Mouse (Mus musculus) liver, adult (tissue): ENCODE data around the gene Lhx1.

ENCODE experiments used
- GATA4 ChIP-seq: IDR thresholded peaks from 2 replicates; pipeline ENCODE4 v1.6.1; 2014; ENCODE audit warnings: mild to moderate bottlenecking, low read length; ENCODE audit not compliant: insufficient replicate concordance

The Lhx1 gene

DNA sequence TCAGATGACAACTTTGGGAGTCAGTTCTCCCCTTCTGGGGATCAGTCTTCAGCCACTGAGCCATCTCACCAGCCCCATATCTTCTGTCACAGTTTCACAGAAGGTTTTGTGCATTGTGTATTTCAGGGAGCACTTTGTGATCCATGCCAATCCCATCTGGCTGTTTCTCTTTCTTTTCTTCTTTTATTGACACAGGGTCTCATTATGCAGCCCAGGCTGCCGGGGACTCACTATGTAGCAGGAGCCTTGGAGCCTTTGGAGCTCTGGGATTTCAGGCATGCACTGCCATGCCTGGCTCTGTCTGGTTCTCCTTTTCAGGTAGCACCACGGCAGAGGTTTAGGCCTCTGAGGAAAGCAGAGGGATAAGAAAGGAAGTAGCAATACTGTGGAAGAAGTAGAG, 23.0 kb upstream of the Lhx1 start:
- no peak for TF ChIP-seq GATA4

DNA sequence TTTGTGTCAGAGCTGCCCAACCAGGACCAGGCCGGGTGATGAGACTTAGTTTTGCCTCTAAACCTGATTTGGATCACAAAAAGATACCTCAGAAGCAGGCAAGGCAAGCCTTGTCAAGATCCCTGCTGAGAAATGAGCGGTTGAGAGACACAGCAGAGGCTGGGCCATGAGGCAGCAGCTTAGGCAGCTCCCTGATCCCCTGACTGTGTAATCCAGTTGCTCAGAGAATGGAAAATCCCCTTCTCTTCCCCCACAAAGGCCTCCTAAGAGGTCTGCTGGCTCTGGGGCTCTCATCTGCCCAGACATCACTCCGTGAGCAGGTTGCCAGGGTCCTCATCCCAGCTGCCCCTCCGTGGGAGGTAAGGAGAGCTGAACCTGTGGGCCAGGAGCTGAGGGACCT, 14.6 kb upstream of the Lhx1 start:
- TF ChIP-seq GATA4 = no peak

DNA sequence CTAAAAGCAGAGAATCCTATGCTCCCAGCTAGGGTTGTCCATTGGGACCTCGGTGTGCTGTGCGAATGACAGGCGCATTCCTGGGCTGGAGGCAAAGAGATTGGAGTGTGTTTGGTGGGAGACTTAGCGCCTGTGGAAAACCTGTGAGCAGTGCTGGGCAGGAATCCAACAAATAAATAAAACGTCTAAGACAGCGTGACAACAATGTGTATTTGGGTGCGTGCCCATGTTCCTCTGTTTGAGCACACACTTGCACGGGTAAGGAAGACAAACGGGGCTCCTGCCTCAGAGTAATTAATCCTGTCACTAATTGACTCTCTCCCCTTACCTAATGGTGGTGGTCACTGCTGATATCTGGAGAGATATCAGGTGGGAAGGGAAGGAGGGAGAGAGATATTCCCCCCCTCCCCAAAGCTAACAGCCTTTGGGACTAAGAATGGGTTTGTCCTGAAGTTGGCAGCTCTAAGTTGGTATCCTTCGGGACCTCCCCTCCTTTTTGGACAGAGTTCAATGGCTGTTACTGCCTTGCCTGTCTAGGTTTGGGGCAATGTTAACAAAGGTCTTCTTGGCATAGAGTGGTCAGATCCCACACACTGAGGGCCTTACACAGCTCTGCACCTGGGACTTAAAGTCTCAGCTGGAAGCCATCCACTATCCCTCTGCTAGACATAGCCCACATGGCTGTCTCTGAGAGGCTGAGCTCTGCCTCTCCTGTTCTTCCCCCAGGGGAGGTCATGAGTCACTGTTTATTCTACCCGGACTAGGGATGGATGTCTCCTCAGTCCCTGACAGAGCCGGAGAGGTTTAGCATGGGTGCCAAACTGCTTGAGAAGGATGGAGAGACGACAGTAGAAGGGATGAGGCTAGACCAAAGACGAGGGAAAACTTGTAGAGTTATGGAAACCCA, 4.7 kb upstream of the Lhx1 start:
- no peak for TF ChIP-seq GATA4

DNA sequence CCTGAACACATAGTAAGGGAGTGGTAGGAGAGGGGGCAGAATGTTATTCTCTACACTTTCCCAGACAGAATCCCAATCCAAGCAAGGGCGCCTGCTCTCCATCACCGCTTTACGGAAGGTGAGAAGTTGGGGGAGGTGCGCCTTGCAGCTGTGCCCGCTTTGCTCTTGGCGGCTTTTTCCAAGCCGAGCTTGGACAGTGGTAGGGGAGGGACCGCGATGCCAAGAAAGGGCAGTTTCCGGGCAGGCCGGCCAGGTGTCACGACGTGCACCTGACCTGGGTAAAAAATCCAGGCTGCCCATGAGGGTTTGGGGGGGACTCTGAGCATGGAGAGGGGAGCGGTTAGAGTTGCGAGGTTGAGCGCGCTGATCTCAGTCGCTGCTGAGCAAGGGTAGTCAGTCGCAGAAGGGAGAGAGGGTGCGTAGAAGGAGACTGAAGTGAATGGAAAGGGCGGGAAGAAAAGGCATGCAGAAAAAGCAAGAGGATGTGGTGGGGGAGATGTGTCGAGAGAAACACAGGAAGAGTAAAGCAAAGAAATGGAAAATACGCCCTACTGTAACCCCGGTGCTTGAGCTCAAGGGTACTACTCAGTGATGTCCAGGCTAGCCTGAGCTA, 3.9 kb upstream of the Lhx1 start:
- TF ChIP-seq GATA4 = no peak

DNA sequence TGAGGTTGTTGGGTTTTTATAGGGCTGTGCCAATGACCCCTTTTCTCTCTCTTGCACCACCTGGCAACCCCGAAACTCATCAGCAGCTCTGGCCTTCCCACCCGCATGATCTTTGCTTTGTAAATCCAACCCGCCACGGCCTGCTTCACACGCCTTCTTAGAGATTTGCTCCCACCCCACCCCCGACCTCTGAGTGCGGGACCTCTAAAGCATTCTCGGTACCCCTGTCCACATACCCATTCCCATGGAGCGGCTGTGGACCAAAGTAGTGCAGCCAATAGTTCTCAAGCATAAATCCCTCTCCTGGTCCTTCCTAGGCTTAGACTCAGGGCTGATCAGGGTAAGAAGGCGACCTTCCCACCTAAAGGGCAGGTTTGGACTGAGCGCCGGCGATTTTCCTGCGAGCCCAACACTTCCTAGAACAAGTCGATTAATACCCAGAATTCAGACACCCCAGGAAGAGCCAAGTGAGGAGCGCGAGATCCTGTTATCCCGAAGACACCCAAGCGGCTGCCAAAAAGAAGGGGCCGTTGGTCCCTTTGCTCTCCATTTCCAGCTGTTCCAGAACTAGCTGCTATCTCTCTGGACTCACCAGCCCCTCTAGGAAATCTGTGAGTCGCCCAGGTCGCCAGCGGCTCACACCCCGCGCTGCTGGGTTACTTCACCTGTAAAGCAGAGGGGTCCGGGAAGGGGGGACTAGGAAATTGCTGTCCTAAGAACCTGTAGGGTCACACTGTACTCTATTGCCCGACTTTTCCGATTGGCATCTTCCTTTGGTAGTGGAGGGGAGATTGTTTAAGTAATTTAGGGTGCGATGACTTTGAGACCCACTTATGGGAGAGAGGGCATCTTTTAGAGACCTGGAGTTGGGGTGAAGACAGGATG, 1.9 kb upstream of the Lhx1 start:
- no peak for TF ChIP-seq GATA4

DNA sequence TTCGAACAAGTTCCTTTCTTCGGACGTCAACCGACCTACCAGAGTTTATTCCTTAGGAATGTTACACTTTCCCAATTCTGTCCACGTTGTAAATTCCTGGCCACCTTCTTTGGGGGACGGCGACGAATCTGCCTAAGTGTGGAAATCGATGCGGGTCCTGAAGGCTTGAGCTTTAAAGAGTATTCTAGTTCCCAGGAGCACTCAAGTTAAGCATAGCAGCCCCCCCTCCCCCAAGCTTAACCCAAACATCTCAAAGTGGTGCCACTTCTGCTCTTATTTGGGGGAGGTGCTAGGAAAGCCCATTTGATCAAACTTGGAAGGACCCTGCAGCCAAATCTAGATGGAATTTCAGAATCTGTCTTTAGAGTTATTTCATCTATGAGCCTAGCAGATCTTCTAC, 1.1 kb upstream of the Lhx1 start:
- no peak for TF ChIP-seq GATA4

DNA sequence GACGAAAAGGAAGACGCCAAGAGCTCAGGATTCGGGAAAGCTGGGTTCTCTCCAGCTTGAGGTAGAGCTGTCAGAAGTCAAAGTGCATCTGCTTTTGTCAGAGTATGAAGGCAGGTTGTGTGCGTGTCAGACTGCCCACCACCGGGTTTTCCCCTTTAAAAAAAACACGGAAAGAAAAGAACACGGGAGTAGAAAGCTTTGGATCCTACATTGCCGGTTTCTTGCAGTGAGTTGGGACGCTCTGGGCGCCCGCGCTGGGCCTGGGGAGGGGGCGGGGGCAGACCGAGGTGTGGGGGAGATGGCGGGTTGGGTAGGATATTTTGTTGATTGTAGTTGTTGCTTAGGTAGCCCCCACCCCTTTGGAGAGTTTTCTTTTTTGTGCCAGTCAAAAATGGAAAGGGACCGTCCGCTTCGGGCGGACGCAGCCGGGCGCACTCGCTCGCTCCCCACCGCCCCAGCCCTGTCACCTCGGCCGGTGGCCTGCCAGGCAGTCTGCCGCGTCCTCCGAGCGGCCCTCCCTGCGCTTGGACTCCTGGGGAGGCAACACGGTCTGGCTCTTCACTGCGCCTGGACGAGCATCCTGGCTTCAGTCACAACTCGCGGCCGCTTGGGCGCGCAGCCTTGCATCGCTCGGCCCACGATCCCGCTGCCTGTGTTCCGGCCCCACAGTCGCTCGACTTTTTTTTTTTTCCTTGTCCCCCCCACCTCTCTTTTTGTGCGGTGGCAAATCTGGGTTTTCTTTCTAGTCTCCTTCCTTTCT, 644 bp downstream of the Lhx1 start:
- TF ChIP-seq GATA4 = no peak

DNA sequence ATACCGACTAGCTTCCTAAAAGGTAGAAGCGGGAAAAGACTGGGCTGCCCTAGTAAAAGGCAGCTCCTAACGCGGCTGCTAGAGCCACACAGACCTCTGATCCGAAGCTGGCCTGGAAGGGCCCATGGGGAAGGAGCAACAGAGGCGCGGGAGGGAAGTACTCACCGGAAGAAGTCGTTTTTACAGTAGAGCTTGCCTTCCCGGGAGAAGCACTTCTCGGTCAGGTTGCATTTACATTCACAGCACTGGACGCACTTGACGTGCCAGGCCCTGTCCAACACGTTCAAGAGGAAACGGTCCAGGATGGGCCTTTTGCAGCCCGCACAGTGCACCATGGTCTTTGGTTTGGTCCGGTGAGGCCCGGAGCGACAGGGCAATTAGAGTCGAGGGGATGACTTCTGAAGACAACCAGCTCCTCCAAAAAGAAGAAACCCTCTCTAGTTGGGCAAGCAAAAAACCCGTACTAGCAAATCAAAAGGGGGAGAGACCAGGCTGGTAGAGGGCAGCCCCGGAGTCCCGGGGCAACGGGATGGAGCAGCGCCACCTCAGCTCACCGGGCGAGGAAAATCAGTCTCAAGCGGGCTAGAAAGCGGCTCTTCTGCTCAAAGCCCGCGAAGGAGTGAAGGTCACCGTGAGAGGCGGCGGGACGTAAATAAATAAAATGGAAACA, 1.4 kb downstream of the Lhx1 start:
- TF ChIP-seq GATA4 = no peak

DNA sequence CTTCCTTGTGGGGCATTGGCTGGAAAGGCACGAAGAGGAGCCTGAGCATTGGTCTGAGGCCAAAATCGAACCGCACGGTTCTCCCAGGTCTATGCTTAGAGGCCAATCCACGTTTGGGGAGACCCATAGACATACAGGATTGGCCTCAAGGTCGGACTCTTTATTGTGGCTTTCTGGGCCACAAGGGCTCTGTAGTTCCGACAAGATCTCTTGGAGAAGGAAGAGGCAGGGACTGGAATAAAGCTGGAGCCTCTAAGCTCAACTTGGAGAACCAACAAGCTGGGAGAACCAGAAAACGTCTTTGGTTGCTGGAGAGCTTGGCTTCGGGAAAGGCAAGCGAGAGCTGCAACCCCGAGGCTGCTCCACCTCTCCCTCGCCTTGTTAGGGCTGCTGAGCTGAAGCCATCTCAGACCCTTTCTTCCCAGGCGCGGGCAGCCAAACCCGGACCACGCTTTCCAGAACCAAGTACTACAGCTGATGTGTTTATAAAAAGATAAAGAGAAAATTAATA, 2.0 kb downstream of the Lhx1 start:
- TF ChIP-seq GATA4 = no peak

DNA sequence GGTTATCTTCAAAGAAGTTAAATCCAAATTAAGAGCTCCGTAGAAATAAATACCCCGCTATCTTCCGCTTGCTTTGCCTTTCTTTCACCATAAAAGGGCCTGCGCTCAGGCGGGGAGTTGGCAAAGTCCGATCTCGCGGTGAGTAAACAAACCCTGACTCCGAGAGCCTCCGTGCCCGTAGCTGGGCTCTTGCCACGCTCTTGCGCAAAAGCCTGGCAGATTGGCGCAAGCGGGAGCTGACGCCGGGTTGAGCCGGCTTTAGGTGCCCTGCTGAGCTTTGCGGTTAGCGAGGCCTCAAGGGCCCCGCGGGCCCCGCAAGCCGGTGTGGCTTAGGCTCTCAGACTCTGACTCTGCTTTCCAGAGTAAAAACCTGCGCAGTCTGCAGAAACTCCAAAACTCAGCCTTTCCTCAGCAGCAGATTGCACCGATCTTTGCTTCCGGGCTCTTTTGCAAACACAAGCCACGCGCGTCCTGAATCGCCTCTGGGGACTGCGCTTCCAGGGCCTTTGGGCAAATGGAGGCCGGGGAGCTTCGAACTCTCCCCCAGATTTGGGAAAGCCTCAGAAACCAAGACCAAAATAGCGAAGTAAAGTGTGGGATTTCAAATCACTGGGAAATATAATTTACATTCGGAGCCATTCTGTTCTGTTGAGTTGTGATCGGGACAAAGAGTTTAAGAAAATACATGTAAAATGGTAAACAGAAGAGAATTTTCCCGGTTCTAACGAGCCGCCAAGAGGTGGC, 2.6 kb downstream of the Lhx1 start:
- no peak for TF ChIP-seq GATA4

DNA sequence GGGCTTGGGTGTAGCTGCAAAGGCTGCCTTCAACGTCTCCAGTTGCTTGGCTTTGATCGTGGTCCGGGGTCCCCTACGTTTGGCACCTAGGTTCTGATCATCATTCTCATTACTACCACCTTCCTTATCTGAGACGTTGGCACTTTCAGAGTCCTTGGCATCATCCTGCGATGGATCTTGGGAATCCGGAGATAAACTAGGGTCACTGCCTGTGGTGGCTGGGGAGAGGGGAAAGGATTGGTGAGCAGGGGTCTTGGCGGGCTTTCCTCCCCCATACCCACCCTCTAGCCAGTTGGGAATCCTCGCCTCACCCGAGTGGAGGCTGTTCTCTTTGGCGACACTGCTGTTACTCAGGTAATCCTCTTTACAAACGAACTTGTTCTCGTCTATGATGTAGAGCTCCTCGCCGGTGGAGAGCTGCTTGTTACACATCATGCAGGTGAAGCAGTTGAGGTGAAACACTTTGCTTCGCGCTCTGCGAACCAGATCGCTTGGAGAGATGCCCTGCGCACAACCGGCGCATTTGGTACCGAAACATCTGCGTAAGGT, 3.5 kb downstream of the Lhx1 start:
- no peak for TF ChIP-seq GATA4

DNA sequence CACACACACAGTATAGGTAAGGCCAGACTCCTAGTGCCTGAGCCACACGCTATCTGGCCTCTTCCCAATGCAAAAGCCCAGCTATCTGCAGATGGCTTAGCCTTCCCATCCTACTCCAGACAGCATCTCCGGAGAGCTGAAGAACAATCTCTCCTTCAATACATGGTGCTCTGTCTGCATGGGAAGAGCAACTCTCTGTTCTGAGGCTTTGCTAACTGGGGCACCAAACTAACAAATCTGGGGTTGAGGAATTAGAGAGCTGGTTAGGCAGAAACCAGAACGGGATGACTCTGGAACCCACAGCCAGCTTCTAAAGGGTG, 4.3 kb downstream of the Lhx1 start:
- TF ChIP-seq GATA4 = no peak

DNA sequence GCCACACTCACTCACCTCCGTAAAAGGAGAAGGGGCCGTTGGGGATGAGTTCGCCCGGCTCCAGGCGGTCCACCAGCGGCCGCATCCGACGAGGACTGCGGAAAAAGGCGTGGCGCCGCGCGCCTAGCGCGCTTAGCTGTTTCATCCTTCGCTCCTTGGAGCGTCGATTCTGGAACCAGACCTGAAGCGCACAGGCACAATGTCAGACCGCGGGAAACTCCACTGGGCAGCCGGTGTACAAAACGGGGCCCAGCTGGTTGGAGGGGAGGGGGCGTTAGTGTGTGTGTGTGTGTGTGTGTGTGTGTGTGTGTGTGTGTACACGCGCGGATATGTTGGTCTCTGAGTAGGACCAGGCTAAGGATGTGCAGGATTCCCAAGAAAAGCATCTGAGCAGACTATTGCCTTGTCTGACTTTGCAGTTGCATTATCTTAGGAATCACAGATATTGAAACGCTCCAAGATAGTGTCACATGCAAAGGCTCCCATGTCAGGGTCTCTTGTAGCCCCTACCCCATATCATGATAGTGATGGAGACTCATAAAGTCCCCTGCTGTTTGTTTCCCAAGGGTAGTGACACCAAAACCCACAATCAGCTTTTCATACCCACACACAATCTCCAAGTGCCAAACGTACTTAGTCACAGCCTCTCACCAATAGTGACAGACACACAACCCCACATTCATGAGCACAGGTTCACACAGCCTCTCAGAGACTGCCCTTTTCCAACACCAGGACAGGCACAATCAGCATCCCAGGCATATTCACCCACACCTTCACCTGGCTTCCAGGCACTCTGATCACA, 4.9 kb downstream of the Lhx1 start:
- no peak for TF ChIP-seq GATA4
